Mouse (Mus musculus) heart, embryonic 10.5 days (tissue): ENCODE measurements at regions not wholly inside any gene's neighbourhood (a gene's known extent, or its start where the extent isn't known, plus 50 kb on each side); places are given as distances from the start of the nearest gene placed in this dataset.
A peak's percentile ranks its signal among the peaks of the same experiment; 100 is the strongest.

Source experiments
- DNase-seq: peaks from one replicate; pipeline ENCODE4 v3.0.0-alpha.2; 2017; ENCODE audit warnings: low spot score
- H3K27ac ChIP-seq: fragments of 300-500 bp; sonication (generic); 2 replicates; pipeline ENCODE4 v1.5.1; 2016; ENCODE audit warnings: mild to moderate bottlenecking
- H3K27me3 ChIP-seq: fragments of 300-500 bp; sonication (generic); 2 replicates; pipeline ENCODE4 v1.6.1; 2016; ENCODE audit warnings: mild to moderate bottlenecking; ENCODE audit not compliant: poor library complexity, insufficient read depth, severe bottlenecking
- H3K36me3 ChIP-seq: fragments of 300-500 bp; sonication (generic); 2 replicates; pipeline ENCODE4 v1.6.1; 2016; ENCODE audit warnings: mild to moderate bottlenecking, moderate library complexity
- H3K4me1 ChIP-seq: fragments of 300-500 bp; sonication (generic); 2 replicates; pipeline ENCODE4 v1.6.1; 2016; ENCODE audit warnings: mild to moderate bottlenecking
- H3K4me3 ChIP-seq: fragments of 300-500 bp; sonication (generic); 2 replicates; pipeline ENCODE4 v1.5.1; 2016; ENCODE audit warnings: mild to moderate bottlenecking, moderate library complexity
- H3K9me3 ChIP-seq: fragments of 300-500 bp; sonication (generic); 2 replicates; pipeline ENCODE4 v1.6.1; 2016; ENCODE audit warnings: mild to moderate bottlenecking, moderate library complexity
- WGBS: fragments of 180-500 bp; shearing (Covaris S2); methylation state at CpG from one replicate; pipeline ENCODE4 v1.1.7; 2016; 5-methylcytosine and 5-hydroxymethylcytosine counted together

- no peak for DNase-seq
- H3K4me3 ChIP-seq = no peak overlapping the region
- no peaks in the 10 kb centered on the region for H3K27me3 ChIP-seq
- no peaks in the 10 kb centered on the region for H3K4me1 ChIP-seq
- no peaks in the 10 kb centered on the region for H3K36me3 ChIP-seq
- no peaks in the 10 kb centered on the region for H3K9me3 ChIP-seq
- no peak overlapping the region for H3K27ac ChIP-seq
These were observed 456.8 kb upstream of the Tmpo start for GRCm38 (mm10) chr10:91637911-91638310.

GRCm38 (mm10) chr10:91628672-91629071 lies 447.6 kb upstream of the Tmpo start:
- Histone ChIP-seq H3K4me3 (no peak overlapping the region), H3K9me3 (no peaks in the 10 kb centered on the region), H3K4me1 (no peaks in the 10 kb centered on the region), H3K27me3 (no peaks in the 10 kb centered on the region), H3K27ac (no peak overlapping the region), H3K36me3 (no peaks in the 10 kb centered on the region)
- WGBS = 85% methylated on average over 6 of the region's 6 CpGs
- DNase-seq = no peak

- no peak overlapping the region for H3K4me3 ChIP-seq
- H3K36me3 ChIP-seq = no peaks in the 10 kb centered on the region
- no peak for DNase-seq
- no peaks in the 10 kb centered on the region for H3K27me3 ChIP-seq
- H3K9me3 ChIP-seq = no peaks in the 10 kb centered on the region
- WGBS = 63% methylated on average over 2 of the region's 2 CpGs
- no peak overlapping the region for H3K27ac ChIP-seq
- H3K4me1 ChIP-seq = no peaks in the 10 kb centered on the region
These were observed 441.2 kb upstream of the Tmpo start for GRCm38 (mm10) chr10:91622281-91622680.

- no peak for DNase-seq
- Histone ChIP-seq H3K36me3 (no peaks in the 10 kb centered on the region), H3K4me3 (no peak overlapping the region), H3K27ac (no peak overlapping the region), H3K27me3 (no peaks in the 10 kb centered on the region), H3K4me1 (no peaks in the 10 kb centered on the region), H3K9me3 (no peaks in the 10 kb centered on the region)
- 75% methylated on average over 8 of the region's 8 CpGs for WGBS
These were observed 432.8 kb upstream of the Tmpo start for GRCm38 (mm10) chr10:91613794-91614479.

GRCm38 (mm10) chr10:91612052-91612451 lies 430.9 kb upstream of the Tmpo start:
- no peaks in the 10 kb centered on the region for H3K36me3 ChIP-seq
- DNase-seq = no peak
- H3K27me3 ChIP-seq = no peaks in the 10 kb centered on the region
- no peaks in the 10 kb centered on the region for H3K4me1 ChIP-seq
- H3K27ac ChIP-seq = no peak overlapping the region
- no peaks in the 10 kb centered on the region for H3K9me3 ChIP-seq
- WGBS = 92% methylated on average over 4 of the region's 4 CpGs
- no peak overlapping the region for H3K4me3 ChIP-seq

- 88% methylated on average over 3 of the region's 3 CpGs for WGBS
- Histone ChIP-seq H3K36me3 (no peaks in the 10 kb centered on the region), H3K9me3 (no peaks in the 10 kb centered on the region), H3K4me3 (no peak overlapping the region), H3K27me3 (no peaks in the 10 kb centered on the region), H3K27ac (no peak overlapping the region), H3K4me1 (no peaks in the 10 kb centered on the region)
- DNase-seq = no peak
These were observed 413.8 kb upstream of the Tmpo start for GRCm38 (mm10) chr10:91594891-91595290.

- DNase-seq = no peak
- WGBS = 62% methylated on average over 2 of the region's 2 CpGs
These were observed 412.3 kb upstream of the Tmpo start for GRCm38 (mm10) chr10:91593378-91593777.

GRCm38 (mm10) chr10:91591845-91592244 lies 410.7 kb upstream of the Tmpo start:
- no peak for DNase-seq
- Histone ChIP-seq H3K27ac (no peak overlapping the region), H3K27me3 (no peaks in the 10 kb centered on the region), H3K4me3 (no peak overlapping the region), H3K36me3 (no peaks in the 10 kb centered on the region), H3K4me1 (no peaks in the 10 kb centered on the region), H3K9me3 (no peaks in the 10 kb centered on the region)
- 80% methylated on average over 10 of the region's 10 CpGs for WGBS

More at GRCm38 (mm10) chr10:91593378-91593777, 412.3 kb upstream of the Tmpo start:
- Histone ChIP-seq H3K27ac (no peak overlapping the region), H3K36me3 (no peaks in the 10 kb centered on the region), H3K9me3 (no peaks in the 10 kb centered on the region), H3K27me3 (no peaks in the 10 kb centered on the region), H3K4me3 (no peak overlapping the region), H3K4me1 (no peaks in the 10 kb centered on the region)

- no peaks in the 10 kb centered on the region for H3K9me3 ChIP-seq
- H3K4me3 ChIP-seq = no peak overlapping the region
- WGBS = 67% methylated on average over 3 of the region's 3 CpGs
- no peaks in the 10 kb centered on the region for H3K4me1 ChIP-seq
- no peaks in the 10 kb centered on the region for H3K27me3 ChIP-seq
- H3K27ac ChIP-seq = no peak overlapping the region
- H3K36me3 ChIP-seq = no peaks in the 10 kb centered on the region
- DNase-seq = no peak
These were observed 410.3 kb upstream of the Tmpo start for GRCm38 (mm10) chr10:91591398-91591811.

GRCm38 (mm10) chr10:91583204-91583603 lies 402.1 kb upstream of the Tmpo start:
- 83% methylated on average over 3 of the region's 3 CpGs for WGBS
- H3K4me1 ChIP-seq = no peaks in the 10 kb centered on the region

GRCm38 (mm10) chr10:91580959-91581358 lies 399.8 kb upstream of the Tmpo start:
- no peak for DNase-seq
- WGBS = 82% methylated on average over 11 of the region's 11 CpGs
- no peaks in the 10 kb centered on the region for H3K36me3 ChIP-seq
- no peak overlapping the region for H3K4me3 ChIP-seq
- H3K4me1 ChIP-seq = no peaks in the 10 kb centered on the region
- H3K27ac ChIP-seq = no peak overlapping the region
- H3K9me3 ChIP-seq = no peaks in the 10 kb centered on the region
- H3K27me3 ChIP-seq = no peaks in the 10 kb centered on the region

More at GRCm38 (mm10) chr10:91583204-91583603, 402.1 kb upstream of the Tmpo start:
- no peaks in the 10 kb centered on the region for H3K27me3 ChIP-seq
- no peaks in the 10 kb centered on the region for H3K9me3 ChIP-seq
- H3K36me3 ChIP-seq = no peaks in the 10 kb centered on the region
- no peak overlapping the region for H3K4me3 ChIP-seq
- no peak overlapping the region for H3K27ac ChIP-seq
- no peak for DNase-seq

- Histone ChIP-seq H3K4me3 (no peak overlapping the region), H3K4me1 (no peaks in the 10 kb centered on the region), H3K27me3 (no peaks in the 10 kb centered on the region), H3K27ac (no peak overlapping the region), H3K9me3 (no peaks in the 10 kb centered on the region), H3K36me3 (no peaks in the 10 kb centered on the region)
- DNase-seq = peak; percentile 70
- WGBS = 75% methylated on average over 17 of the region's 17 CpGs
These were observed 394.4 kb upstream of the Tmpo start for GRCm38 (mm10) chr10:91575323-91576064.

GRCm38 (mm10) chr10:91572796-91573195 lies 391.7 kb upstream of the Tmpo start:
- Histone ChIP-seq H3K4me1 (no peaks in the 10 kb centered on the region), H3K4me3 (no peak overlapping the region), H3K27me3 (no peaks in the 10 kb centered on the region), H3K36me3 (no peaks in the 10 kb centered on the region), H3K27ac (no peak overlapping the region), H3K9me3 (no peaks in the 10 kb centered on the region)
- WGBS = 84% methylated on average over 7 of the region's 7 CpGs
- no peak for DNase-seq
